Mouse (Mus musculus): ENCODE measurements around the gene Trmt10b. TPM values are rescaled to one million over a fixed set of nuclear protein-coding genes. Genes with fewer than 3 reads are reported as not detected.
A peak's percentile ranks its signal among the peaks of the same experiment; 100 is the strongest.

The Trmt10b gene
- total and polyA plus RNA-seq, 3 experiments = 2.0 to 29.0 (median 23.4) TPM

DNA sequence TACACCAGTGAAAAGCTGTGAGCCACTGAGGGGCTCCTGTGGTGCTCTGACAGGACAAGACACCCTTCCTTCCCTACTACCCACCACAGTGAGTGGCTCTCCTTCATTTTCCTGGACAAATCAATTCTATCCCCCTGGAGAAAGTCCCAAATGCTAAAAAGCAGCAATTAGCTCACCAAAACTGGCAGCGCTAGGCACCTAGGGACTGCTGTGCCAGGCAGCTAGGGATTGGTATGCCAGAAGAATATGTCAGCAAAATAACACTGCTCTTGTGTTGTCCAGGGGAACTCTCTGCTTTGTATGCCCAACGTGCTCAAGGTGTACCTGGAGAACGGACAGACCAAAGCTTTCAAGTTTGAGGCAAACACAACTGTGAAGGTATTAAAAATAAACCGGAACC is 35.4 kb upstream of the Trmt10b start:
- ATAC-seq (ENCODE audit: extremely low read depth, insufficient number of reproducible peaks, low FRiP score, poor library complexity, severe bottlenecking) (no peak), DNase-seq (ENCODE audit: low spot score) (no peak)
- TF ChIP-seq GATA2 (IDR thresholded peaks at IDR 0.05; ENCODE audit: borderline replicate concordance, low read depth, low read length) (no peak), GATA1 (IDR thresholded peaks at IDR 0.05; ENCODE audit: borderline replicate concordance, low read length) (no peak), CTCF (IDR thresholded peaks at IDR 0.05; ENCODE audit: low read depth, low read length) (no peak), TAL1 (conservative IDR thresholded peaks at IDR 0.05; ENCODE audit: low read depth, low read length) (no peak), POLR2AphosphoS5 (IDR thresholded peaks at IDR 0.05; ENCODE audit: insufficient replicate concordance, low read depth, low read length) (no peak)
- Histone ChIP-seq H3K4me1 (ENCODE audit: insufficient read depth, low read depth, low read length) (peaks cover 31% of the 10 kb centered on the region), H3K9me3 (replicated peaks) (no peaks in the 10 kb centered on the region), H3K36me3 (replicated peaks) (no peaks in the 10 kb centered on the region), H3K4me3 (ENCODE audit: low read depth, low read length) (no peak overlapping the region), H3K27me3 (ENCODE audit: insufficient read depth, low read length) (no peaks in the 10 kb centered on the region)

DNA sequence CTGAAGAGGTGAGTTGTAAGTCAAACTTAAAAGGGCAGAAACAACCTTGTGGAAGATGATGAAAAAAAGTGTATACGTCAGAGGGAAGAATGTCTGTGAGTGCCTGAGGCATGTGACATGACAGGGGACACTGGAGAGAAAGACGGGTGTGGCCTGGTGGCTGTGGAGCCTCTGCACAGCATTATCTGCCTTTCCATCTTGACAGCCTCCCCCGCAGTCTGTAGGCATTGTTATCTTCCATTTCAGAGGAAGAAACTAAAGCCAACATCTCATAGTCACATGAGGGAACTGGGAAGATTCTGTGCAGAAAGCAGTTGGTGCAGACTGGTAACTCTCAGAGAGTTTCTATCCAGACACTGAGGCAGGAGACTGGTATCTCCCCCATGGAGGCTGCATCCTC is 29.0 kb upstream of the Trmt10b start:
- no peaks in the 10 kb centered on the region for H3K27me3 ChIP-seq (ENCODE audit: insufficient read depth, low read length)
- no peaks in the 10 kb centered on the region for H3K9me3 ChIP-seq (replicated peaks)
- ATAC-seq (ENCODE audit: extremely low read depth, insufficient number of reproducible peaks, low FRiP score, poor library complexity, severe bottlenecking) (peak; percentile 95), DNase-seq (ENCODE audit: low spot score) (peak; percentile 82)
- TF ChIP-seq GATA1 (IDR thresholded peaks at IDR 0.05; ENCODE audit: borderline replicate concordance, low read length) (no peak), TAL1 (conservative IDR thresholded peaks at IDR 0.05; ENCODE audit: low read depth, low read length) (peak; percentile 79), CTCF (IDR thresholded peaks at IDR 0.05; ENCODE audit: low read depth, low read length) (no peak), GATA2 (IDR thresholded peaks at IDR 0.05; ENCODE audit: borderline replicate concordance, low read depth, low read length) (peak; percentile 76; the same call in 1 of the 2 replicates)
- H3K4me1 ChIP-seq (ENCODE audit: insufficient read depth, low read depth, low read length) = peaks cover 85% of the 10 kb centered on the region
- H3K4me3 ChIP-seq (ENCODE audit: low read depth, low read length) = peak overlapping the region; percentile 74
- peaks cover 32% of the 10 kb centered on the region for H3K36me3 ChIP-seq (replicated peaks)

DNA sequence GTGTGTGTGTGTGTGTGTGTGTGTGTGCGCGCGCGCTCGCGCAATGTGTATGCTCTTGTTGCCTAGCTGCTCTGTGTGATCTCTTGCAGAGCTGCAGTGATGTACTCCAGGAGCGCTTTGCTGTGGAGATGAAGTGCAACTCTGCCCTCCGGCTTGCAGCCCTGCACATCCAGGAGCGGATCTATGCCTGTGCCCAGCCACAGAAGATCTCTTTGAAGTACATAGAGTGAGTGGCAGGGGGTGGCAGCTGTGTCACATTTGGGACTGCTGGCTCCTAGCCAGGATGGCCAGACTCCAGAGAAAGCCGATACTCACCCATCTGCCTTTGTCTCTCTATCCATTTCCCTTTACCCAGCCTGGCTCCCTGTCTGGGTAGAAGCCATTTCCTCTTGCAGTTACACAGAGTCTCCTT is 25.9 kb upstream of the Trmt10b start:
- H3K9me3 ChIP-seq (replicated peaks) = no peaks in the 10 kb centered on the region
- H3K27me3 ChIP-seq (ENCODE audit: insufficient read depth, low read length) = no peaks in the 10 kb centered on the region
- H3K4me1 ChIP-seq (ENCODE audit: insufficient read depth, low read depth, low read length) = peaks cover 65% of the 10 kb centered on the region
- ATAC-seq (ENCODE audit: extremely low read depth, insufficient number of reproducible peaks, low FRiP score, poor library complexity, severe bottlenecking) (no peak), DNase-seq (ENCODE audit: low spot score) (no peak)
- H3K36me3 ChIP-seq (replicated peaks) = peaks cover 63% of the 10 kb centered on the region
- no peak overlapping the region; the same call in 1 of the 2 replicates for H3K4me3 ChIP-seq (ENCODE audit: low read depth, low read length)
- TF ChIP-seq CTCF (IDR thresholded peaks at IDR 0.05; ENCODE audit: low read depth, low read length) = no peak
- TF ChIP-seq GATA1 (IDR thresholded peaks at IDR 0.05; ENCODE audit: borderline replicate concordance, low read length) = no peak
- TF ChIP-seq TAL1 (conservative IDR thresholded peaks at IDR 0.05; ENCODE audit: low read depth, low read length) = no peak
- no peak for TF ChIP-seq GATA2 (IDR thresholded peaks at IDR 0.05; ENCODE audit: borderline replicate concordance, low read depth, low read length)
- TF ChIP-seq POLR2AphosphoS5 (IDR thresholded peaks at IDR 0.05; ENCODE audit: insufficient replicate concordance, low read depth, low read length) = no peak

DNA sequence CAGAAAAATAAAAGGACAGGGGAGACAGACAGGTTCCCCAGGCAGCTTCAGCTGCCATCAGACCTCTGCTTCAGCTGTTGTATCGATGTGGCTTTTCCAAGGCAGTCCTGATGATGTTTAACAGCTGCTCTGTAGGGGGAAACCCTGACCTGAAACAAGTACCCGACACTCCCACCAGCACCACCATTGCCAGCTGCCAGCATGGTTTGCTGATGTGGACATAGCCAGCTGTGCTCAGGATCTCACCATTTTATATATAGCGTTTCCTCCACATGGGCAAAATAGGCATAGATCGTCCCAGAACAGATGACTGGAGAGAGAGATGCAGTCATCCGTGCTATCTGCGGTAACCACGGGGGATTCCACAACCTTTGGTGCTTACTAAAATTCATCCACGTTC is 21.2 kb upstream of the Trmt10b start:
- no peaks in the 10 kb centered on the region for H3K27me3 ChIP-seq (ENCODE audit: insufficient read depth, low read length)
- no peaks in the 10 kb centered on the region for H3K9me3 ChIP-seq (replicated peaks)
- no peak overlapping the region for H3K4me3 ChIP-seq (ENCODE audit: low read depth, low read length)
- H3K36me3 ChIP-seq (replicated peaks) = peaks cover 96% of the 10 kb centered on the region
- peaks cover 39% of the 10 kb centered on the region for H3K4me1 ChIP-seq (ENCODE audit: insufficient read depth, low read depth, low read length)
- TF ChIP-seq CTCF (IDR thresholded peaks at IDR 0.05; ENCODE audit: low read depth, low read length) (no peak), POLR2AphosphoS5 (IDR thresholded peaks at IDR 0.05; ENCODE audit: insufficient replicate concordance, low read depth, low read length) (no peak), GATA1 (IDR thresholded peaks at IDR 0.05; ENCODE audit: borderline replicate concordance, low read length) (no peak), GATA2 (IDR thresholded peaks at IDR 0.05; ENCODE audit: borderline replicate concordance, low read depth, low read length) (no peak), TAL1 (conservative IDR thresholded peaks at IDR 0.05; ENCODE audit: low read depth, low read length) (no peak)
- ATAC-seq (ENCODE audit: extremely low read depth, insufficient number of reproducible peaks, low FRiP score, poor library complexity, severe bottlenecking) (no peak), DNase-seq (ENCODE audit: low spot score) (no peak)

DNA sequence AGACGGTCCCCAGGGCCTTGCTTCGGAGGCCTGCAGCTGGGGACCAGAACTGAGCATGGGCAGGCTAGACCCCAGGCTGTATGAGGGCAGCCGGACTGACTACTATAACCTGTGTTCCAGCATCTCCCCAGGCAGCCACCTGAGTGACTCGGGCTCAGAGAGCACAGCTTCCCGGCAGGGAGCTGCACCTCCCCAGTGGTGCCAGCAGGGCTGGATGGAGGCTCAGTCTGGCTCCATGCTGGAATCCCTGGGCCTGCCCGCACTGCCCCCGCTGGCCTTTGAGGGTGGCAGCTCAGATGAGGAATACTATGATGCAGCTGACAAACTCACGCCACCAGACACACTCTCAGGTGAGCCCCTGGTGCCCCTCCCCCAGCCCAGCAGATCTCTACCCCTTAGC is 17.6 kb upstream of the Trmt10b start:
- no peaks in the 10 kb centered on the region for H3K27me3 ChIP-seq (ENCODE audit: insufficient read depth, low read length)
- TF ChIP-seq GATA1 (IDR thresholded peaks at IDR 0.05; ENCODE audit: borderline replicate concordance, low read length) = no peak
- no peak for TF ChIP-seq POLR2AphosphoS5 (IDR thresholded peaks at IDR 0.05; ENCODE audit: insufficient replicate concordance, low read depth, low read length)
- no peak for TF ChIP-seq CTCF (IDR thresholded peaks at IDR 0.05; ENCODE audit: low read depth, low read length)
- no peak for TF ChIP-seq GATA2 (IDR thresholded peaks at IDR 0.05; ENCODE audit: borderline replicate concordance, low read depth, low read length)
- TF ChIP-seq TAL1 (conservative IDR thresholded peaks at IDR 0.05; ENCODE audit: low read depth, low read length) = no peak
- peaks cover 83% of the 10 kb centered on the region for H3K36me3 ChIP-seq (replicated peaks)
- peaks cover 29% of the 10 kb centered on the region for H3K4me1 ChIP-seq (ENCODE audit: insufficient read depth, low read depth, low read length)
- no peak for ATAC-seq (ENCODE audit: extremely low read depth, insufficient number of reproducible peaks, low FRiP score, poor library complexity, severe bottlenecking)
- DNase-seq (ENCODE audit: low spot score) = no peak
- H3K9me3 ChIP-seq (replicated peaks) = no peaks in the 10 kb centered on the region
- H3K4me3 ChIP-seq (ENCODE audit: low read depth, low read length) = no peak overlapping the region

DNA sequence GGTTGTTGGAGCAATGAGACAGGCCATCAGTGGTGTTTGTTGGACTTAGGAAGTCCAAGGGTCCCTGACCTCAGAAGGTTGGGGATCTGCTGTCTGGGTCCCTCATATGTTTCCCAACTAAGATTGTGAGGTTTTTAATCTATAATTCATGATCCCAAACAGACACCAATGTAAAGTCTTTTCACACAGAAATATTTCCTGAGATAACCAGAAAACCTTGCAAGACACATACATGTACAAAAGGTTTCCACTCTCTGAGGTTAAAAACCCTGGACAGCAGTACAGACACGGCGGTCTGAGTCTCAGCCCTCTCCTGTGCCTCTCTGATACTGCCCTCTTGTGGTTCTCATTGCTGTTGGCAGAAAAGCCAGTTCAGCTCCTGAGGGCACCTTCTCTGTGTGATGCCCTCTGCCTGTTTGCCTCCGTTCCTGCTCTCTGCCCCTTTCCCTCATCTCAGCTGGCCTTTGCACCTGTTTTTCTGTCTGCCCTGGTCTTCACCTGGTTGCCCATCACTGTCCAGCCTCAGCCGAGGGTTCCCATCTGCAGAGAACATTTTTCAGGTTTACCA is 16.9 kb upstream of the Trmt10b start:
- Histone ChIP-seq H3K4me1 (ENCODE audit: insufficient read depth, low read depth, low read length) (peaks cover 29% of the 10 kb centered on the region), H3K27me3 (ENCODE audit: insufficient read depth, low read length) (no peaks in the 10 kb centered on the region), H3K4me3 (ENCODE audit: low read depth, low read length) (no peak overlapping the region), H3K36me3 (replicated peaks) (peaks cover 83% of the 10 kb centered on the region), H3K9me3 (replicated peaks) (no peaks in the 10 kb centered on the region)
- ATAC-seq (ENCODE audit: extremely low read depth, insufficient number of reproducible peaks, low FRiP score, poor library complexity, severe bottlenecking) (peak; percentile 59; the same call in 1 of the 2 replicates), DNase-seq (ENCODE audit: low spot score) (peak; percentile 70)
- TF ChIP-seq POLR2AphosphoS5 (IDR thresholded peaks at IDR 0.05; ENCODE audit: insufficient replicate concordance, low read depth, low read length) = no peak
- TF ChIP-seq CTCF (IDR thresholded peaks at IDR 0.05; ENCODE audit: low read depth, low read length) = peak; percentile 84

Data from G1E (cell line).